Mouse (Mus musculus): ENCODE results near the gene Aup1.

- TF ChIP-seq POLR2A (IDR thresholded peaks at IDR 0.05; ENCODE audit: insufficient read depth, low read depth, low read length) (no peak), CTCF (IDR thresholded peaks at IDR 0.05; ENCODE audit: insufficient read depth, low read depth, low read length) (no peak)
Measured at GRCm38 (mm10) chr6:83027706-83028105, 26.6 kb upstream of the Aup1 start.

Data from olfactory bulb, adult 2 months (tissue).